Mouse (Mus musculus) left cerebral cortex, adult 9 months (tissue): ENCODE results near the gene Tnks2.

ENCODE experiments used
- DNase-seq, 2 experiments: peaks; one replicate each; pipeline ENCODE4 v3.0.0; 2022; ENCODE audit warnings: low spot score in 2 of 2

Gene Tnks2

GRCm38 (mm10) chr19:36932613-36933012, 98.6 kb downstream of the Tnks2 start:
- no peak for DNase-seq

- DNase-seq: no peak
These were observed 102.3 kb downstream of the Tnks2 start for GRCm38 (mm10) chr19:36936285-36936684.

- DNase-seq: no peak
These were observed 104.0 kb downstream of the Tnks2 start for GRCm38 (mm10) chr19:36938008-36938407.

GRCm38 (mm10) chr19:36940064-36940463, 106.0 kb downstream of the Tnks2 start:
- DNase-seq: no peak
